Mouse (Mus musculus) layer of hippocampus, adult 2 months (tissue): Measurements from ENCODE around the gene Fut7. TPM values are rescaled to one million over a fixed set of nuclear protein-coding genes. Genes with fewer than 3 reads are reported as not detected.

Experiments used
- DNase-seq, 2 experiments: peaks; one replicate each; pipeline ENCODE4 v3.0.0; 2022; ENCODE audit warnings: low spot score in 2 of 2
- H3K27ac ChIP-seq: fragments of 200-600 bp; 2 replicates; pipeline ENCODE4 v1.8.1; 2022
- H3K4me3 ChIP-seq: fragments of 200-600 bp; 2 replicates; pipeline ENCODE4 v1.8.1; 2022; ENCODE audit warnings: mild to moderate bottlenecking
- CTCF ChIP-seq: fragments of 200-600 bp; conservative IDR thresholded peaks from 2 replicates; pipeline ENCODE4 v1.8.1; 2022; ENCODE audit warnings: antibody characterized with exemption, mild to moderate bottlenecking, moderate library complexity
- long read RNA-seq, 2 experiments: library from polyadenylated mRNA; stranded (forward); transcript quantifications; one replicate each; pipeline ENCODE4 v2.0.0; 2021; ENCODE audit warnings: borderline mapping rate in 2 of 2
- total RNA-seq, 2 experiments: library from RNA; stranded (reverse); gene quantifications; 2 replicates each; pipeline ENCODE4 v1.2.3; 2021

Fut7 gene
- total RNA-seq = under 1 TPM in 1 of 2 experiments, not detected in 1; 0.37 TPM
- long read RNA-seq, experiment 1 = 0 reads
- long read RNA-seq, experiment 2 = 0 reads

DNA sequence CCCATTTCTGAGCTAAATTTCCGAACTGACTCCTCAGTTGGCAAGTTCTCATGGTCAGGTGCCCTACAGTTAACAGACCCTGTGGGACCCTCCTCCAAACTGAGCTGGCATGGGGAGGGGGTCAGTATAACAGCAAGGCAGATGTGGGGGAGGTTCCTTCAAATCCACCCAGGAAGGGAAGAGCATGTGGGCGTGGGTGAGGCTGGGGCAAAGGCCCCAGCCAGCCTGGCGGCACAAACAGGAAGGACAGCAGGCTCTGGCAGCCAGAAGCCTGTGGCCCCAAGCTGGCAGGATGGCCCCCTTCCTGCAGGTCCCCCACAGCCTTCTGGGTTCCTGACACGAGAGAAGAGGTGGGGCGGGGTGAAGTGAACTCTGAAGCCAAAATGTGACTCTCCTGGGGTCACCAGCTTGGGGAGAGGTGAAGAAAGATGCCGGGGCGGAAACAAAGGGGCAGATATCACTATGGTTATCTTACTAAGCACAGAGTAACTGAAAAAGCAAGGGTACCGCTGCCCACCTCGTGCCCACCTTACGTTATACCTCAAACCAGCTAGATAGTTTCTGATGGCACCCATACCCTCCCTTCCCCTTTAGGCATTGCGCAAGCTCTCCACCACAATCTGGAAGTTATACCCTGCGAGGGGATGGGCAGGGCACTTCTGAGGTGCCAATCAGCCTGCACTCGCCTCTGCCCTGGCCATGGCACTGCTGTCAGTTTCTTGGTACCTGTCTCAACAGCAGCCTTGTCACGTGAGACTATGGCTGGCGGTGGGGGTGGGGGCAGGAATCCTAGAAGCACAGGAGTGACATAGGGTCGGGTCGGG is at the start of gene Fut7:
TSS of gene Fut7 (plus strand) at position 681 of the 824 bp plus-strand sequence.
- no peak for TF ChIP-seq CTCF
- H3K27ac ChIP-seq = no peak within 1 kb of the TSS
- no peak within 1 kb of the TSS for H3K4me3 ChIP-seq
- DNase-seq = no peak

DNA sequence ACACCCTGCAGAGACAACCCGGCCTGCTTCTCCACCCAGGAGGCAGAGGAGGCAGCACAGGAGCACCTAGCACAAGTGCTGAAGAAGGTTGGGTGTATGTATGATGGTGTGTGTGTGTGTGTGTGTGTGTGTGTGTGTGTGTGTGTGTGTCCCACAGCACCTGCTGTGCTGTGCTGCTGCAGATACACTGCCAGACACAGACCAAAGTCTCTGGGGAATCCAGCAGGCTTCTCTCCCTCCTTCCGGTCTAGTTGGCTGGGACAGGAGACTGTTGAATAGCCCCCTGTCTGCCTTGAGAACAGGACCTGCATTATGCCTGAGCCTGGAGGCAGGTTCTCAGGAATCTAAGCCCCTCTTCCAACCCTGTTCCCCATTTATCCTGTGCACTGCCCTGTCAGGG is 49.6 kb upstream of the Fut7 start:
- H3K27ac ChIP-seq = no peak overlapping the region
- DNase-seq = no peak
- no peak for TF ChIP-seq CTCF
- H3K4me3 ChIP-seq = peak overlapping the region; percentile 58; the same call in 1 of the 2 replicates

DNA sequence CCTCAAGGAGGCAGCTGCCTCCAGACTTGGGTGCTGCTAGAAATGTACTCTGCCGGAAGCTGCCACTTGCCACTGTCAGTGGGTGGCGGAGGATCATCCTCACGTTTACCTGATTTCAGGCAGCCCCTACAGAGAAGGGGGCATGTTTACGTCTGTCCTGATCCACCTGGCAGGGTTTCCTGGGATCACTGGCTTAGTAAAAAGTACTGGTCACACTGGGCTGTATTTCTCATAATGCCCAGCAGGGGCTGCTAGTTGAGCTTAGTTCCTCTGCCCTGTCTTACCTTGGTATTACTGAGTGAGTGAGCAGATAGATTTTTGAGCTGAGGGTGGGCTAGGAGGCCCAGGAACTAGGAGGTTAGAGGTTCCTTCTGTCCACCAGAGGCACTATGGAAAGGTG is 46.5 kb upstream of the Fut7 start:
- DNase-seq = peak; percentile 41 to 60
- Histone ChIP-seq H3K4me3 (no peak overlapping the region), H3K27ac (no peak overlapping the region)
- TF ChIP-seq CTCF = peak; percentile 92

DNA sequence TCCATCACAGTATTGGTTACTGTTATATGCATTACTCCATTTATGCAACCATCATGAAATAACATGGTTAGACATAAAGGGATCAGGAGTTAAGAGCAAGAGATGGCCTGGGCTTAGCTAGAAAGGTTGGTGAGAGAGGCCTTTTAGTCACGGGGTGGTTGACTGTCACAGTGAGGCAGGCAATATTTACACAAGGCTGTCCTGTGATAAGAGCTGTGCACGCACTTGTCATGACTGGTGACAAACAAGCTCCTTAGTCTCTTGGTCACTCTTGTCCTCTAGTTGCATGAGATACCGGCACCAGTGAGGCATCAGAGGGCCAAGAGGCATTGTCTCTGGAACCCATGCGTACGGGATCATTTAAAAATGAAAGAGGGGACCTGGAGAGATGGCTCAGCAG is 38.6 kb upstream of the Fut7 start:
- Histone ChIP-seq H3K4me3 (no peak overlapping the region), H3K27ac (no peak overlapping the region)
- DNase-seq = no peak
- TF ChIP-seq CTCF = no peak

DNA sequence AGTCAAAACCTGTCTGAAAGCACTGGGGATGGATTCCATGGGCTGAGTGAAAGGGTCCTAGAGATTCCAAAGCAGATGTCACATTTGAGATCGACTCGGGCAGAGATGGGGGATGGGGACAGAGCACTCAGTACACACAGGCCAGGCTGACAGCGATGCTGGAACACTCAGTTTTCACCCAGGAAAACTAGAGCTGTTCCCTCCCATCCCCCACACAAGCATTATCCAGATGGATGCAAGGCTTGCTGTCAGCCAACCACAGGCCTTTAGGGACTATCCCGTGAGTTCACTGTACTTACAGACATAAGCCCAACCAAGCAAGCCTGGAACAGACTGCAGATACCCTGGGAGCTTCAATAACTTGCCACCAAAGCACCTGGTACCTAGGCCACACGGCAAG is 31.8 kb upstream of the Fut7 start:
- Histone ChIP-seq H3K4me3 (no peak overlapping the region), H3K27ac (no peak overlapping the region)
- no peak for DNase-seq
- TF ChIP-seq CTCF = no peak

DNA sequence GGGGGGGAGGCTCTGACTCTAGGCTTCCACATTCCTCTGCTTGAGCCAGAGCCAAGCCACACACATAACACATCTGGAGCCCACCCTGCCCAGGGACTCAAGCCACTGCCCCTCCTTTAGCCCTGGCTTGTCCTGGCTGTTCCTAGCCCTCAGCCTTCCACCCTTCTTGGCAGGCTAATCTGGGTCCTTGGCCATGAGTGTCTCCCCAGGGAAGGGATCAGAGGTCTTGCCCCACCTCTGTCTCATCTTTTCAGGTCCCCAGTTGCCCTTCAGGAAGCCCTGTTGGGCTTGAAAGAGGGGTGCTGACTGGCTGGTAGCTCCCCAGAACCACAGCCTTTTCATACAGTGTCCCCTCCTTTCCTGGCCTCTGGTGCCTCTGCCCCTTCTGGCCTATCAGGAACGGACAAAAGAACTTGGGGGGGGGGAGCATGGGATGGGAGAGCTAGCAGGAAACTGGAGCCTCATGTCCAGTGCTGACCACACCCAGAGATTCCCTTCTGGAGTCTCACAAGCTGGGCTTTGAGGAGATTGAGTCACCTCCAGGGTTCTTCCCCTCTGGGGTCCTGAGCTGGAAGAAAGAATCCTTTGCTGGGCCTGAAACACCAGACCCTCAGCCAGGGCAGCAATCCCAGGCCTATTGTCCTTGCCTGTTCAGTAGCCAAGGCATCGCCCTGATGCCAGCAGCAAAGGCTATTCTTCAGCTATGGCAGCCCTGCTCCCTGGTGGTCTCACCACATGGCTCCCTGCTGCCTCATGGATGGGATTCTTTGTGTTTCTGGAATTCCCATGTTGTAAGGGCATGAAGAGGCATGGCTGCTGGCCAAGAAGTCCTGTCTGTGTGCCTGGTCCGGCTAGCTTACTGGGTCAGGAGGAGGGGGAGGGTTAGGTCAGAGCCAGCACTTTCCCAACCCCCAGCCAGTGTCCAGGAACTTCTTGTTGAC is 28.5 kb upstream of the Fut7 start:
- Histone ChIP-seq H3K27ac (peak overlapping the region; percentile 77), H3K4me3 (no peak overlapping the region)
- TF ChIP-seq CTCF = no peak
- peak; percentile 52 to 54 for DNase-seq

DNA sequence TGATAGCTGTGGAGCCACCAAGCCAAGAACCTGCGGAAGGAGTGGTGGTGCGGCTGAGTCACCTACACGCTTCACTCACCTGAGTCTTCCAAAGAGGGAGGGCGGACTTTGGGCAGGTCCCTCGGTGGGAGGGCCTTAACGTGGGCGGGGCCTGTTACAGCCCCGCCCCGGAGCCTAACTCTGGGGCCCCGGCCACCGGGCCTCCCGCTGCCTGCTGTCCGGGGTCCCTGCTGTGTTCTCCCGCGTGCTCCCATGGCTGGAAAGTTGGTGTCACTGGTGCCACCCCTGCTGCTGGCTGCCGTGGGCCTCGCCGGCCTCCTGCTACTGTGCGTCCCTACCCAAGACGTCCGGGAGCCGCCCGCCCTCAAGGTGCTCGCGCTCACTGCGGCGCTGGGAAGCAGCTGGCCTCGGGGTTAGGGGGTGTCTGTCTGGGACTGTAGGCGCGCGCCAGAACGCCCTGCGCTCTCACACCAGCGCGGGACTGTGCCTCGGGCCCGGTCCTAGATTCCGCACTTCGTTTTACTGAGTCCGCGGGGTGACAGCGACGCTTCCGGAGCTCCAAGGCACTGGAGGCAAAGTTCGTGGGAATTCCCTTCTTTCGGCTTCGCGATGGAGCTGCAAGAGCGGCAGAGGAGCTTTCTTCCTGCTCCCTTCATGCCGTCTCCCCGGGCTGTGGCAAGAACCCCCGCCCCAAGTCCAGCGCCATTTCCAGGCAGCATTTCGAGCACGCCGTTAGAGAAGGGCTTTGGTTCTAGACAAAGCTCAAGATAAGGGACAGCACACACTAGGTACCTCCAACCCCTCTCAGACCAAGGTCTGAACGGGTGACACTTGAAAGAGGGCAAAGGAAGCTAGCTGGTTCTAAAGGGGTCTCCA is 27.1 kb upstream of the Fut7 start, which contains the start of gene Entpd2:
TSS of gene Entpd2 (plus strand) at position 154 of the 876 bp plus-strand sequence.
- Histone ChIP-seq H3K27ac (peak within 1 kb of the TSS; percentile 77), H3K4me3 (peak within 1 kb of the TSS; percentile 56)
- DNase-seq = no peak
- TF ChIP-seq CTCF = peak; percentile 42; the same call in 1 of the 2 replicates

DNA sequence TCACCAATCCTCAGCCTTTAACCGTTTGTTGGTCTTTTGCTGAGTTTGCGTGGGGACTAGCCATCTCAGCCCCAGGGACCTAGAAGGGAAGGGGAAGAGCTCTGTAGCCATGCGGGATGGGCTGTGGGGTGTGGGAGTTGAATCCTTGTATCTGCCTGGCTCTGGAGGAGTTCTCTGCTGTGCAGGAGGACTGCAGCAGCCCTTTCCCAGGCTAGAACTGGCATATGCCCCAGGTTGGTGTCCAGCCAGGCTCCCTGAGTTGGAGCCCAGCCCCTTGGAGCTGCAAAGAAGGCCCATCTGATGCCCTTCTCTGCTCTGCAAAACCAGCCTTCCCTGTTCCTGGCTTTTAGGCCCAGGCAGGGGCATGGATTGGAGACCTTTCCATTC is 26.5 kb upstream of the Fut7 start:
- Histone ChIP-seq H3K27ac (peak overlapping the region; percentile 77), H3K4me3 (peak overlapping the region; percentile 56)
- TF ChIP-seq CTCF = no peak
- DNase-seq = peak in 1 of 2 experiments; percentile 60

DNA sequence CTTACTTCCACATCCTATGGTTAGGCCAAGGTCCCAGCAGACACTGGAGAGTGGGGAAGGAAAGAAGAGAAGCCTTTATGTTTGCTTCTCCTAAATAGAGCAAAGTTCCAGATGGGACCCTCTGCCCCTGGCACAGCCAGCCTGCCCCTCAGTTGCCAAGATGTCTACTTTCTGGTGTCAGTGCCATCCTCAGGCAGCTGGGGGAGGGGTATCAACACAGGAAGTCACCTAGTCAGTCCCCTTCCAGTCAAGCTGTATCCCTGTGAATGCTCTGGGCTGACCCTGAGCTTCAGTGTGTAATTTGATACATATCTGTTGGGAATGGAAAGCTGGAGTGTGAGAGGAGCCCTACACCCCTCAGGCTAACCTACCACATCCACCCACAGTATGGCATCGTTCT is 26.1 kb upstream of the Fut7 start:
- TF ChIP-seq CTCF = no peak
- H3K27ac ChIP-seq = peak overlapping the region; percentile 77
- no peak for DNase-seq
- H3K4me3 ChIP-seq = peak overlapping the region; percentile 56; the same call in 1 of the 2 replicates

DNA sequence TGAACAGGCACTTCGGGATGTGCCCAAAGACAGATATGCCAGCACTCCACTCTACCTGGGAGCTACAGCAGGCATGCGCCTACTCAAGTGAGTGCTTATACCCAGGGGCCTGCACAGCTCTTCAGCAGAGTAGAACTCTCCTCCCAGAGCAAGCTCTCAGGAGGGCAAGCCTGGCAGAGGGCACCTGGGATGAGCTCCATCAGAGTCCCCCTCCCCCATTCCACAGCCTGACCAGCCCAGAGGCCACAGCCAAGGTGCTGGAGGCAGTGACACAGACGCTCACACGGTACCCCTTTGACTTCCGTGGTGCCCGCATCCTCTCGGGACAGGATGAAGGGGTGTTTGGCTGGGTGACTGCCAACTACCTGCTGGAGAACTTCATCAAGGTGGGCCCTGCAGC is 25.0 kb upstream of the Fut7 start:
- no peak for DNase-seq
- no peak overlapping the region for H3K27ac ChIP-seq
- TF ChIP-seq CTCF = no peak
- no peak overlapping the region for H3K4me3 ChIP-seq

DNA sequence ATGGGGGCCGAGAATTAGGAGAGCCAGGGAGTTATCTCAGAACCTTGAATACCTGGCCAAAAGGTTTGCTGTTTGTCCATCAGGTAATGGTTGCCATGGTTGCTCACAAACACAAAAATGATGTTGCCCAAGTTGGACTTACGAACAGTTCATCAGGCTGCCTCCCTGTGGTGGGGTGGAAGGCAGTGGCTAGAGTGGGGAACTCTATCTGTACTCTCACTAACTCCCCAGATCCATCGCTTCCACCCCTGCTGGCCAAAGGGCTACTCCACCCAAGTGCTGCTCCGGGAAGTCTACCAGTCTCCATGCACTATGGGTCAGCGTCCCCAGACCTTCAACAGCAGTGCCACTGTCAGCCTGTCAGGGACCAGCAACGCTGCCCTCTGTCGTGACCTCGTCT is 24.0 kb upstream of the Fut7 start, which contains the start of gene Npdc1:
TSS of gene Npdc1 (plus strand) at position 301 of the 400 bp plus-strand sequence.
- DNase-seq = no peak
- H3K4me3 ChIP-seq = no peak within 1 kb of the TSS
- no peak within 1 kb of the TSS for H3K27ac ChIP-seq
- no peak for TF ChIP-seq CTCF

DNA sequence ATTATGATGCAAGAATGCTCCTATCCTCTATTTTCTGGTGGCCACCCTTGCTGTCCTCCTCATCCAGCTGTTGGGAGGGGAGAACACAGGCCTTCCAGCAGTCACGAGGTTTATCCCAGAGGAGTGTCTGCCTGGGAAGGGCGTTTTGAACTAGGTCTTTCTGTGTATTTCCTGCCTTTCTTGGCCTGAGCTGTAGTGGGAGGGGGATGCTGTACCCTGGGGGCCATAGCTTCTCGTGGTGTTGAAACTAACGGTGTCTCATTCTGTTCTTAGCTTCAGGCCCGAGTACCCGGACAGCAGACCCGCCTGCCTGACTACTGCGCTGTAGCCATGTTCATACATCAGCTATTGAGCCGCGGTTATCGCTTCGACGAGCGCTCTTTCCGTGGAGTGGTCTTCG is 22.8 kb upstream of the Fut7 start:
- peak overlapping the region; percentile 47; the same call in 1 of the 2 replicates for H3K4me3 ChIP-seq
- TF ChIP-seq CTCF = no peak
- DNase-seq = no peak
- 0 out of 2 replicates have a peak overlapping the region, but pooled peaks have one; percentile 14 for H3K27ac ChIP-seq
